Comparison of ENCODE assay signal across 23 mouse cellular contexts in genomic region chr6:35243989-35244388, GRCm38 (mm10).
DNase-seq lines count a peak whose midpoint lies in the region; ATAC-seq and TF ChIP-seq lines count a peak whose summit lies in the region.
"Had no signal": no experiment of that assay in that cellular context is flagged by ENCODE, and none has a peak within 500 bp of the region (broad histone marks: within the 10 kb centered on the region; RNA-seq: fewer than 3 reads in every experiment).

No protein-coding gene starts in this region.

- TF ChIP-seq EP300 in stomach, postnatal 0 days (optimal IDR thresholded peaks at IDR 0.05): no peak

- no peak overlapping the region for H3K27ac ChIP-seq in stomach, postnatal 0 days (replicated peaks)
- no peak overlapping the region for H3K27ac ChIP-seq in hindbrain, embryonic 13.5 days
- H3K27ac ChIP-seq in liver, embryonic 12.5 days: no peak overlapping the region
- H3K27ac ChIP-seq: forebrain, embryonic 10.5 days; gastrocnemius, adult 2 months; heart, embryonic 10.5 days; heart, embryonic 13.5 days; hindbrain, embryonic 15.5 days had no signal

- 0 out of 2 replicates have a peak, but pooled peaks have one; percentile 29 for ATAC-seq in stomach, postnatal 0 days (ENCODE audit: low FRiP score, low TSS enrichment)
- ATAC-seq in hindbrain, embryonic 13.5 days (ENCODE audit: low FRiP score): no peak
- no peak; the same call in 1 of the 2 replicates for ATAC-seq in liver, embryonic 12.5 days
- ATAC-seq: forebrain, embryonic 14.5 days; intestine, postnatal 0 days had no signal

- H3K27me3 ChIP-seq in stomach, postnatal 0 days (ENCODE audit: control insufficient read depth, insufficient read depth, low read length): no peaks in the 10 kb centered on the region
- H3K27me3 ChIP-seq in hindbrain, embryonic 13.5 days: no peaks in the 10 kb centered on the region
- H3K27me3 ChIP-seq in liver, embryonic 12.5 days (replicated peaks): no peaks in the 10 kb centered on the region
- H3K27me3 ChIP-seq: heart, embryonic 13.5 days; hindbrain, embryonic 15.5 days had no signal

- H3K9me3 ChIP-seq in stomach, postnatal 0 days (ENCODE audit: control insufficient read depth, low read length): no peaks in the 10 kb centered on the region
- H3K9me3 ChIP-seq in hindbrain, embryonic 13.5 days: no peaks in the 10 kb centered on the region
- 0 out of 2 replicates have a peak, but pooled peaks cover 4% of the 10 kb centered on the region for H3K9me3 ChIP-seq in liver, embryonic 12.5 days (replicated peaks)
- H3K9me3 ChIP-seq: heart, embryonic 10.5 days; heart, embryonic 13.5 days; hindbrain, embryonic 15.5 days had no signal

- H3K4me1 ChIP-seq in stomach, postnatal 0 days (replicated peaks; ENCODE audit: control insufficient read depth, insufficient read depth): no peaks in the 10 kb centered on the region
- no peaks in the 10 kb centered on the region for H3K4me1 ChIP-seq in hindbrain, embryonic 13.5 days (replicated peaks)
- peaks cover 13% of the 10 kb centered on the region for H3K4me1 ChIP-seq in liver, embryonic 12.5 days
- H3K4me1 ChIP-seq: heart, embryonic 10.5 days; hindbrain, embryonic 15.5 days had no signal

- H3K9ac ChIP-seq in stomach, postnatal 0 days (ENCODE audit: low read length): no peak overlapping the region
- no peak overlapping the region for H3K9ac ChIP-seq in hindbrain, embryonic 13.5 days
- no peak overlapping the region for H3K9ac ChIP-seq in liver, embryonic 12.5 days
- H3K9ac ChIP-seq: forebrain, postnatal 0 days; heart, embryonic 13.5 days; hindbrain, embryonic 15.5 days had no signal

- TF ChIP-seq CTCF in stomach, postnatal 0 days (IDR thresholded peaks at IDR 0.05; ENCODE audit: low read depth): no peak

- no peak overlapping the region for H3K4me2 ChIP-seq in stomach, postnatal 0 days (replicated peaks; ENCODE audit: low read depth)
- no peak overlapping the region for H3K4me2 ChIP-seq in hindbrain, embryonic 13.5 days
- H3K4me2 ChIP-seq in liver, embryonic 12.5 days: no peak overlapping the region
- H3K4me2 ChIP-seq: heart, embryonic 13.5 days; hindbrain, embryonic 15.5 days had no signal

- 67% methylated on average over 9 of the region's 9 CpGs for WGBS in stomach, postnatal 0 days
- WGBS in hindbrain, embryonic 13.5 days: 85% methylated on average over 9 of the region's 9 CpGs
- 69% methylated on average over 9 of the region's 9 CpGs for WGBS in liver, embryonic 12.5 days (ENCODE audit: insufficient replicate concordance)

- no peak overlapping the region for H3K4me3 ChIP-seq in stomach, postnatal 0 days (ENCODE audit: low read depth, low read length)
- no peak overlapping the region for H3K4me3 ChIP-seq in hindbrain, embryonic 13.5 days
- H3K4me3 ChIP-seq in liver, embryonic 12.5 days: no peak overlapping the region
- H3K4me3 ChIP-seq: forebrain, embryonic 10.5 days; gastrocnemius, adult 2 months; heart, embryonic 10.5 days; heart, embryonic 13.5 days; hindbrain, embryonic 15.5 days had no signal

- DNase-seq in heart, adult 11 months: peak; percentile 81
- no peak for DNase-seq in heart, adult 9 months (ENCODE audit: low spot score in 2 of 2)
- peak; percentile 84 for DNase-seq in ZHBTc4 (ENCODE audit: low read depth, low spot score)
- no peak for DNase-seq in stomach, postnatal 0 days (ENCODE audit: low spot score)
- DNase-seq: adrenal gland, adult 2 months; adrenal gland, postnatal 14 days; cerebellum, adult 18-20 months; cerebellum, adult 9-10 months; cerebellum, postnatal 14 days; gastrocnemius, adult 2 months; gastrocnemius, postnatal 14 days; heart, adult 18-20 months; heart, postnatal 14 days; heart, postnatal 4 days had no signal

- peaks cover 22% of the 10 kb centered on the region for H3K36me3 ChIP-seq in stomach, postnatal 0 days (ENCODE audit: control insufficient read depth, insufficient read depth, low read length)
- peaks cover 67% of the 10 kb centered on the region for H3K36me3 ChIP-seq in hindbrain, embryonic 13.5 days
- H3K36me3 ChIP-seq in liver, embryonic 12.5 days: peaks cover 86% of the 10 kb centered on the region

Comparison
In these comparisons a context has a peak if more than half of its experiments do, and no peak if none do; other contexts are left out.
1. DNase-seq: peak in heart, adult 11 months (single experiment) and ZHBTc4 (single experiment); none in heart, adult 9 months (0 of 2) and stomach, postnatal 0 days (single experiment).